Mouse (Mus musculus) MEL-GATA-1-ER (cell line): ENCODE data around the gene Optn.

Experiments used
- DNase-seq: peaks from one replicate; pipeline ENCODE4 v3.0.0-alpha.2; 2012; ENCODE audit warnings: low read depth; ENCODE audit errors: extremely low read depth

Optn gene

GRCm38 (mm10) chr2:5061133-5061708 lies 2.6 kb downstream of the Optn start:
- DNase-seq: no peak

DNA sequence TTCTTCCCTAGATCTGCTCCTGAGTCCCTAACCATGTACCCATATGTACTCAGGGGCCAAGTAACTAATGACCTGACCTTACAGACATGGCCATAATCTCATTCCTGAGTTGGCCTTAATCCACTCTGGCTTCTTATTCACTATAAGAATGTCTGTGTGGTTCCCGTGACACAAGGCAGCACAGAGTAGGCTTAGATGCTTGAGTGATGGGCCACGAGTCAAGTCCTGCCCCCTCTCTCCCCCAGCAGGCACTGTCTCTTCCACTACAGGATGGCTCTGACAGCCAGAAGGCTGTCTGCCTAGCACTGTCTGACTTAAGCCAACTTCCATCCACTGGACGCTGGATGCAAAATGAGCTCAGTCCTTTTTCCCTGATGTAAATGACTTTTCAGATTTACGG lies 3.9 kb downstream of the Optn start:
- no peak for DNase-seq

GRCm38 (mm10) chr2:5058436-5058835 lies 5.4 kb downstream of the Optn start:
- no peak for DNase-seq

DNA sequence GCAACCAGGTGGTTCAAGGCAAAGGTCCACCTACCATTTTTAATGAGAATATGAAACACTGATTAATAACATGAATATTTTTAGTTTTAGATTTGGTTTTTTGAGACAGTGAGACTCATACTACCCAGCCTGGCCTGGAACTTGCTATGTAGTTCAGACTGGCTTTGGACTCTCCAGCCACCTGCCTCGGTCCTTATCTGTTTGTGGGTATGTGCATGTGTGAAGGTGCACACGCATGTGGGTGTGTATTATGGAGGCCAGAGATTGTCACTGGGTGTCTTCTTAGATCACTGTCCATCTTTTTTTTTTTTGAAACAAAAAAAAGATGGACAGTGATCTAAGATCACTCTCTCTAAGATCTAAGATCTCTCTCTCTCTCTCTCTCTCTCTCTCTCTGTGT lies 13.3 kb downstream of the Optn start:
- DNase-seq: no peak

DNA sequence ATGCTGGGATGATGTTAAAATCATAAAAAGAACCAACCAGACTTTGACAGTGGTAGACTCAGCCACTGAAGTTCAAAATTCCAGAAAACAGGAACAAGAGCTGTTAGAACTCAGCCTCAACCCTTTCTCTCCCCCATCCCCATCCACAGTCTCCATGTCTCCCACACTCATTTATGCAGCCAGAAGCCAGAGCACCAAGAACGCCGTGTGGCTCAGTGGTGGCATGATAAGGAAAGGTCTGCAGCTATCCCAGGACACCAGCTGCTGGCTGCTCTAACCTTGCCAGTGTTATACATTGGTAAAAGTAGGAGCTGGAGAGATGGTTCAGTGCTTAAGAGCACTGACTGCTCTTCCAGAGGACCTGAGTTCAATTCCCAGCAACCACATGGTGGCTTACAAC lies 16.8 kb downstream of the Optn start:
- DNase-seq: no peak

DNA sequence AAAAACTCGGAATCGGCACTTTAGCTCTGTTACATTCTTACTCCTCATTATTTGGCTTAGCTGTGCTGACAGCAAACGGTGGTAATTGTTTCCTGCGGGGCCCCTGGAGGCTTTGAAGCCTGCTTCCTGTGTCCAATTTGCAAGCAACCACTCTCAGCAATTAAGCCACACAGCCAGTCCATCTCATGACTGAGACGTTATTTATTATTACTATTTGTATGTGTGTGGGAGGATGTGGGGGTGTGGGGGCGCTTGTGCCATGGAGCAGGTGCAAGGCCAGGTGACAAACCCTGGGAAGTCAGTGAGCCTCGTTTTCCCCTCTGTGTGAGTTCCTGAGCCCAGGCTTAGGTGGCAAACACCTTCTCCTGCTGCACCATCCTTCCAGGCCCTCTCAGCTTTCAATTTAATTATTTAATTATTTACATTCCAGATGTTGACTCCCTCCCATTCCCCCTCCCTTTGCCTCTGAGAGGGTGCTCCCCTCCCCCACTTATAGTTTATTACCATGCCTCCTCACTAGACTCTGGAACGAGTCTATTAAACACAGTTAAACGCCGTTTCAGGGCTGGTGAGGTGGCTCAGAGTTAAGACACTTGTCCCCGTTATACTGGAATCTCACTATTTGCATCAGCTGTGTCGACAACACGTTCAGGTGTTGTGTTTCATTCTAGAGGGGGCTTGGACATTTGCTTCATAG lies 18.4 kb downstream of the Optn start:
- DNase-seq: no peak

DNA sequence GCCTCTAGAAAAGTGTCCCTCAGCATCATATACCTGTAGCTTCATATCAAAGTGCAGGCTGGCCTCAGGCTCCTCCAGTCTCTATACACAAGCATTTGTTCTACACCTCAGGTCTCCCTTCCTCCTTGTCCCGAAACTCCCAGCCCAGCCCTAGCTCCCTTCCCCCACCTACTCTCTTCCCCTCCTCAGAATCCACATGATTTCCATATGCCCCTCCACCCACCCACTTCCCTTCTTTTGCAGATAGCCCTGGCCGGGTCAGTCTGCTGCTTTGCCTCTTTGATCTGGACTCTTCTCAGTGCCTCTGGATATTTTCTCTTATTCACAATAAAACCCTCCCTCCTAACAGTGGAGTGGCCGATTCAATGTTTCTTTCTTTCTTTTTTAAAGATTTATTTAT lies 19.5 kb downstream of the Optn start:
- no peak for DNase-seq

DNA sequence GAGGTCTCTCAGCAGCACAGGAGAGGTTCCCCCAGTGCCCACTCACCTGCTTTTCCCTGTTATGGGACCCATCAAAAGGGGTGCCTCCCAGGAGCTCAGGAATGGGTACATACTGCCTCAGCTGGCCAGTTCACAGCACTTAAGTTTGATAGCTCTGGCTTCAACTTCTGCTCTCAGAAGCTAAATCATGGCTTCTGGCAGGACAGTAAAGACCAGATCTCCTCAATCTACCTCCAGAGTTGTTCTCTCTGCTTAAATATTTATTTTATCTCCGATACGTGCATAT lies 20.4 kb downstream of the Optn start:
- peak; percentile 26 for DNase-seq

DNA sequence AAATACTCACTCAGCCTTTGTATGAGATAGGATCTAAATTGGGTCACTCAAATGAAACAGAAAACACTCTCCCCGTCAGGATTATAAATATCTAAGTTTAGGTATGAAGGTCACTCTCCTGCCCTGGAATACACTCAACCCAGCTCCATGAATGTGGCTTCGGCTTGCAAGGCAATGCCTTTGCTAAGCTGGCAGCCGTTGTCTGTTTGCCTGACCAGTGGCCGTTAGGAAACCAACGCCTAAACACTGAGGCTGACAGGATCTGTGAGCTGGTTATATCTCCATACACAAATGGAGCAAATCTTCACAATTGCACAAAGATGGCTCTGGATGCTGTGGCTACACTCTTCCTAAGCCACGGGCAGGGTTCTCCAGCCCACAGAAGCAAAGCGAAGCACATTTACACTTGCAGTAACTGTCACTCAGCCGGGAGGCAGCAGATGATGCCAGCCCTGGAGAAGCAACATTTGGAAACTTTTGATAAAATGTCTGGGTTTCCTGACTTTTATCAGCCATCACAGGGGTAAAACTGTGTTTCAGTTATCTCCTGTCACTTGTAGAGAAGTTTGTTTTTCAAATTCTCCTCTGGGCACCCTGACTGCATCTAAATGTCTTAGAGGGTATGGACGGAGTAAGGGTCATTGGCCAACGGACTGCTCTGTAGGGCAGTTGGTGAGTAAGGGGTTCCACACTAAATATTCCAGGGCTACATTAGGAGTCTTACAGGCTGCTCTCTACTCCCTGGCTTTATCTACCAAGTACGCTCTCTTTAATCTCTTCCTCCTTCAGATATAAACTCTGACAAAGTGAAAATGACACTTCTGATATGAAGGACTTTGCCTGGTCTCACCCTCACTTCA lies 21.0 kb downstream of the Optn start:
- DNase-seq: peak; percentile 75

DNA sequence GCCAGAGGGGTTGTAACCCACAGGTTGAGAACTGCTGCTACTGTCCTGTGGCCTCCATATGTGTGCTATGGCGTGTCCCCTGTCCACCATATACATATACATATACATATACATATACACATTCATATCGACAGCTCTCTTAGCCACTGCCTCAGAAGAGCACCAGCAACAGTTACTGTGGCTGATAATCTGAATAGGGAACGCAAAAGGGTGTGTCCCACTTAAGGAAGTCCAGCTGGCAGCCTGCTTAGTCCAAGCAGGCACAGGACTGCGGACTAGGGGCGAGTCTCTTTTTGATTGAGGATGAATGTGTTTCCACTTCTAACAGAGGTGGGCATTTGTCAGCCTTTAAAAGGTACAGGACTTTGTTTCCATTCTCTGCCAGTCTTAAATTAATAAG lies 22.0 kb downstream of the Optn start:
- DNase-seq: peak; percentile 47

- peak; percentile 64 for DNase-seq
These were observed 23.3 kb downstream of the Optn start for GRCm38 (mm10) chr2:5040281-5041161.

- no peak for DNase-seq
These were observed 24.3 kb downstream of the Optn start for GRCm38 (mm10) chr2:5039350-5040170.

DNA sequence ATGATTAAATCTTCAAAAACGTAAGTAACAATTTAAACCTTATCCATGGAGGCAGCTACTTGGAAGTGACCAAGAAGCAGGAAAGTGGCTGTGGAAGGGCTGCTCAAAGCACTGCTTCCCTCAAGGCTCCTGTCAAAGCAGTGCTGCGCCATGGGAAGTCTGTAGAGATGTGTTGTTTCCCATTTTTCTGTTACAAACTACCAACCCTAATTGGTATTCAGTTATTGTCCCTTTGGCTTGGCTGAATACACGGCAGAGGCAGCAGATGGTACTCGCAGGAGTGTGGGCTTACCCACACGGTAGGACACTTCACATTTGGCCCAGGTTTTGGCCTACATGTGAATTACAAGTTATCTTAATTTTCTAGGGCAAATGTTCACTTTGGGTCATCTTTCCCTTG lies 25.5 kb downstream of the Optn start:
- no peak for DNase-seq

DNA sequence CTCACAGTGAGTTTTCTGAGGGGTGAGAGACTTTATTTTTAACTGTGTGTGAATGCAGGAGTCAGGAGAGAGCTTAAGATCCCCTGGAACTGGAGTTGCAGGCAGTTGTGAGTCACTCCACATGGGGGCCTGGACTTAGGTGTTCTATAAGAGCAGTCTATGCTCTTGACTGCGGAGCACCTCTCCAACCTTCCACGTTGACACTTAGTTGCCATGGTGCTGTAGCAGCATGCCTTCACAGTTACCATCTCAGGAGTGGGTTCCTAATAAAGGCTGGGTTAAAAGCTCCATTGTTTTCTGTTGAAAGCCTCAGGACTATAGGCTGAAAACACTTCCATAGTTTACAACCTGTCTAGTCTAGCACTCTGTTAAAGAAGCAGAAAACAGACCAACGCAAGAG lies 26.5 kb downstream of the Optn start:
- no peak for DNase-seq

GRCm38 (mm10) chr2:5036411-5037076 lies 27.3 kb downstream of the Optn start:
- no peak for DNase-seq

DNA sequence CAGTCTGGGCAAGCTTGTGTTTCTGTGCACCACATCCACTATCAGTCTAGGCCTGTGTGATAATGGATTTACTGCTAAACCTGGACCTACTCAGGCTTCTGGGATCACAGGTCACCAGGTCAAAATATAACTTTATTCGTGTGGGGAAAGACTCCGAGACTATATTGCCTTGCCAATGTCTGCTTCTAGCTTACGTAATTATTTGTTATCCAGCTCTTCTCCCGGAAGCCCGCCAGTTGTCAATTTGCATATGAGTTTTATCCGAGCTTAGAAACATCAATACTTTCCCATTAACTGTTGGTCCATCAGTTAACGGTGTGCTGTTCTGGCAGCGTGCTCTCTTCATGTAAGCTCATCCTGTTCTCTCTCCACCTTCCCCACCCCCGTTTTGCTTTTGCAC lies 28.6 kb downstream of the Optn start:
- DNase-seq: no peak

DNA sequence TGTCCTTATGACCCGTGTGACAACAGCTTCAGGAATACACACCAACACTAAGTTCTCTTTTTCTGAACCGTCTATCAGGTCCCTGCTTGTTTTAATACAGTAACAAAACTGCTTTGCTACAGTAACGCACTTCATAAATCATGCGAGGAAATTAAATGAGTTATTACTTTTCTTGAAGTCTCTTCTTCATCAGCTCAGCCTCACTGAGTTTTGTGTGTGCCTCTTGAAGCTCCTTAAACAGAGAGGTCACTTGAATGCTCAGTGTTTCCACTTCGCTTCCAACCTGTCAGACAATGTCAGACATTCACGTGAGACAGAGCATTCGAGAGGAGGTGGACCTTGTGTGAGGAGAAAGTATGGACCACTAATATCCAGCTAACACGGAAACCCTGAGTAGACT lies 29.1 kb downstream of the Optn start:
- no peak for DNase-seq

DNA sequence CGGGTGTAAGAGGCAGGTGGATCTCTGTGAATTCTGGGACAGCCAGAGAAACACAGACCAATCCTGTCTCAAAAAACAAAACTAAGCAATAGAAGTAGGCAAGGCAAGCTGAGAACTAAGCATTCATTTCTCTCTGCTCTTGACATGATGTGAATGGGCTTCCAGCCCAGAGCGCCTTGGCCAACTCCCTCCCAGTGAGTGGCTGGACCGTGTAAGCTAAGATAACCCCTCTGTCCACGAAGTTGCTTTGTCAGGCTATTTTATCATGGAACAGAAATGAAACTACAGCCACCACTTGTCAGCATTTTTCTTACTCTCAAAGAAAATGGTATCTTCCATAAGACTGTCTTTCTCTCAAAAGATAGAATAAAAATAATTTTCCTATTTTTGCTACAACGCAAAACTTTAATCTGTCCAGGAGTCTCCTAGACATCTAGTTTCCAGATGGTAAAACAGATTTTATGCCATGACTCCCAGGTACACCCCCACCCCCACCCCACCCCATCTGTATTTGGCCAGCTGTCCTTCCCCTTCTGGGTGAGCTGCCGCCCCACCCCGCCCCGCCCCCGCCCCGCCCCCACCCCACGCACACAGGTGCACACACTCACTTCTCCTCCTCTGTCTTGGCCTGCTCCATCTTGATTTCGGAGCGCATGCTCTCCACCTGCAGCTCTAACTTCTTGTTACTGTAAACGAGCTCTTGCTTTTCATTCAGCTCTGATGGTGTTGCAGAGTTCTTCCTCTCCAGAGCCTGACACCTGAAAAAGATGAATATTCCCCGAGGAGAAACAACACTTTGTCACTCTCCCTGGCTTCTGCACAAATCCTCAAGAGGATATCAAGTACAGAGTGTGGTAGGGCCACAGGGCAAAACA lies 30.1 kb downstream of the Optn start:
- DNase-seq: no peak

- no peak for DNase-seq
These were observed 31.2 kb downstream of the Optn start for GRCm38 (mm10) chr2:5032665-5033064.
